Mouse (Mus musculus): ENCODE results near the gene Qtrt2.

Qtrt2 gene

DNA sequence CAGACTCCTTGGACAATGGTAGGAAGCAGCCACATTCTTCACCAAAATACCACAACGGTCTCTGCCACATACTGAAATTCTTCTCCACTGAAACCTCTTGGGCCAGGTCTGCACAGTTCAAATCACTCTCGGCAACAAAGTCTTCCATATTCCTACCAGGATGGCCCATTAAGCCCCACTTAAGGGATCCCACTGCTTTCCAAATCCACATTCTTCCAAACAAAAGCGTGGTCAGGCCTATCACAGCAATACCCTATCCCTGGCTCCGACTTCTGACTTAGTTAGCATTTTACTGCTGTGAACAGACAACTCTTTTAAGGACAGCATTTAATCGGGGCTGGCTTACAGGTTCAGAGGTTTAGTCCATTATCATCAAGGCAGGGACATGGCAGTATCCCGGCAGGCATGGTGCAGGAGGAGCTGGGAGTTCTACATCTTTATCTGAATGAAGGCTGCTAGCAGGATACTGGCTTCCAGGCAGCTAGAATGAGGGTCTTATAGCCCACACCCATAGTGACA lies at the start of gene Qtrt2:
Qtrt2 (minus strand) TSS at position 469 of the 519 bp plus-strand sequence.
- no peak for DNase-seq (ENCODE audit: extremely low spot score, low read depth, low spot score)

DNA sequence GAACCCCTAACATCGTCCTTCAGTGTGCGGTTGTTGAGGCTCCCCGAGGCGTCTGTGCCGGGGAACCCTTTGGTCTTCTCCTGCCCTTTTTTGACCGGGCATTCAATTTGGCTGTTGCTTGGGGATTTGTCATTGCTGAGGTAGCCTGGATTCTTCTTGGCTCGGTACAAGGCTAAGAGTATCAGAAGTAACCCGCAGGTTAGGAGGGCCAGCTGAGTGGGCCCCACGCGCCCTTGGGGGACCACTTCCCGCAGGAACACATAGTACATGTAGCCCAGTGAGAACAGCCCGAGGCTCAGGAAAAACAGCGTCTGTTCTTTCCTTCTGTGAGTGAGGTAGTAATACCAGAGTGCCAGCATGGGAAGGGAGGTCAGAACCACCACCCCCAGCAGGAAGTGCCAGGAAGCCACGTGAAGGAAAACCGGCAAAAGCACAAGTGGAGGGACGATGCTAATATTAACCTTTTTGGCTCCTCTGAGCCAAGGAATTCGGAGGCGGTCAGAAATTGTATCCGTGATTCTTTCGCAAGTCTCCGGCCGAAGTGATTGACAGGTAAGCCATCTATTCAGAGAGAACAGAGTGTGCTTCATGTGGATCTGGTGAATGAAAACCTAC lies 47.1 kb upstream of the Qtrt2 start:
- DNase-seq (ENCODE audit: extremely low spot score, low read depth, low spot score) = no peak

- no peak for DNase-seq (ENCODE audit: extremely low spot score, low read depth, low spot score)
These were observed 46.5 kb upstream of the Qtrt2 start for GRCm38 (mm10) chr16:43973147-43973546.

GRCm38 (mm10) chr16:43972391-43972790 lies 45.8 kb upstream of the Qtrt2 start:
- DNase-seq (ENCODE audit: extremely low spot score, low read depth, low spot score) = no peak

DNA sequence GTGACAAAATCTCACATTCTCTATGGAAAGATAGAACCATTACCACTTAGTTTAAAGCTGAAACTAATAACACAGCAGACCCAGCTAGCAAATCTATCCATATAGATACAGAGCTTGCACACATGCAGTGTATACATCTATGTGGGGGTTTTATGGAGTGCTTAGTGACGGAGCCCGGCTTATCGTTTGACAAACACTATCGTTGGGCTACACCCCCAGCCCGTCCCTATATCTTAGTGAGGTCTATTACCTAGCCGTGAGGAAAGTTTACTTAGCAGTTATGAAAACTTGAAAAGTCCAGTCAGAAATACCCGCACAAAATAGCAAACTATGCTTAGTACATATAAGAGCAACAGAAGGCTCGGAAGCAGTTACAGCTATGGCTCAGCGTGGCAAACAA lies 45.1 kb upstream of the Qtrt2 start:
- no peak for DNase-seq (ENCODE audit: extremely low spot score, low read depth, low spot score)

DNA sequence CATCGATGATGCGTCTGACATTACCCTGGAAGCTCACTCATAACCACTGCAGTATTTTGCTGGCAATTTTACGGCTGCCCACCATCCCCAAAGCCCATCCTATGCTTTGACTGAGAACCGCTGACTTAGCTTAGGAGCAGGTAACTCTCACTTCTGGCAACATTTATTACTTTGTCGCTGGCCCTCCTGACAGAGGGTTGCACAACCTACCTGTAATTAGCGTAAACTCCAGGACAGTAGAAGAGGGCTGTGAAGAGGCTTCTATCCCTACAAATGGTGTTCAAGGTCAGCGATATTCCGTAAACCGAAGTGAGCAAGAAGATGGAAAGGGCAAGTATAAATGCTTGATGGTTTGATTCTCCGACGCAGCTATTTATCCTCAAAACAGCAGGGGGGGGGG lies 44.6 kb upstream of the Qtrt2 start:
- DNase-seq (ENCODE audit: extremely low spot score, low read depth, low spot score) = no peak

DNA sequence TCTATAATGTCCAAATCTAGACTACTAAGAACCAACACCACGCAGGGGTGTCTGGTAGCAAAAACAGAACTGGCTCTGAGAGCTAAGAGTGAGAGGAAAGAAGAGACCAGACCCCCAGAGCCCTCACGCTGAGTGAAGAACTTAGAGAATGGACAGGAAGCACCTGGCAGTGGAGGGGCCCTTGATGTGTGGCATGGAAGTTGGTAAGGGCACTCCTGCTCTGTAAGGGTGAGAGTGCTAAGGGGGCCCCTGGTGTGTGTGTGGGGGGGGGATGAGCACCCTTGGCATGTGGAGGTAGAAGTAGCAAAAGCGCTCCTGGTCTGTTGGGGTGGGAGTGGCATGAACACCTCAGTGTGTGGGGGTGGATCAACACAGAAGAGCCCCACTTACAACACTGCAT lies 43.8 kb upstream of the Qtrt2 start:
- no peak for DNase-seq (ENCODE audit: extremely low spot score, low read depth, low spot score)

- DNase-seq (ENCODE audit: extremely low spot score, low read depth, low spot score) = no peak
These were observed 39.3 kb upstream of the Qtrt2 start for GRCm38 (mm10) chr16:43965781-43966389.

- DNase-seq (ENCODE audit: extremely low spot score, low read depth, low spot score) = no peak
These were observed 37.2 kb upstream of the Qtrt2 start for GRCm38 (mm10) chr16:43963780-43964179.

DNA sequence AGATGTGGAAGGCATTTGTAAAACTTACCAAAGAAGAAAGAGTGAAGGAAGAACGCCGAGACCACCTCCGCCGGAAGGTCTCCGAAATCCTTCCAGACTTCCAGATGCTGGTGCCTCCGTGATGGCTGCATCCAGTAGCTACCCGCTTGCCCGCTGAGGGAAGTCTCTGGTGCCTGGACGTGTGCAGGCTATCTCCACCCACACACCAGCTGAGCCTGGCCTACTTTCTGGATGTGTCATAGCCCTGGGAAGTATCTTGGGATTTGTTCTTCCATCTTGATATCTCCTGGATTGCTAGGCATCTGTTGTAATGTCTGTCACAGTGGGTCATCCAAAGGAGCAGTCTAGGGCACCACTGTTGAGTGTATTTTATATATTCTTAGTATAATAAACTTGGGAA lies 36.7 kb upstream of the Qtrt2 start:
- DNase-seq (ENCODE audit: extremely low spot score, low read depth, low spot score) = no peak

DNA sequence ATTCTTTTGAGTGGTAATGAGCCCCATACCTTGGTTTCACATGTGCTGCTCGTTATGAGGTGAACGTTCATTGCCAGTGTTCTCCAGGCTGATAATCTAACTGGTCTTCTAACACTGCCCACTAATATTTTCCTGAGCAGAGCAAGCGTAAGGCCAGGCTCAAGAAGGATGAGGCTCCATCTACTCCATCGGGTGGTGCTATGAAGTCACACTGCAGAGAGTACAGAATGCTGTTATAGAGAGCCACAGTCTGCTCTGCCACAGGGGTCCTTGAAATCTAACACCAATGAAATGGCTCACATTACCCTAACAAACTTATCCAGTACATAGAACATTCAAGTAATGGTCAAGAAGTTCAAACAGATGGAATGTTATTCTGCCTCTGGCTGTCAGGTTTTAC lies 31.4 kb upstream of the Qtrt2 start:
- DNase-seq (ENCODE audit: extremely low spot score, low read depth, low spot score) = no peak

DNA sequence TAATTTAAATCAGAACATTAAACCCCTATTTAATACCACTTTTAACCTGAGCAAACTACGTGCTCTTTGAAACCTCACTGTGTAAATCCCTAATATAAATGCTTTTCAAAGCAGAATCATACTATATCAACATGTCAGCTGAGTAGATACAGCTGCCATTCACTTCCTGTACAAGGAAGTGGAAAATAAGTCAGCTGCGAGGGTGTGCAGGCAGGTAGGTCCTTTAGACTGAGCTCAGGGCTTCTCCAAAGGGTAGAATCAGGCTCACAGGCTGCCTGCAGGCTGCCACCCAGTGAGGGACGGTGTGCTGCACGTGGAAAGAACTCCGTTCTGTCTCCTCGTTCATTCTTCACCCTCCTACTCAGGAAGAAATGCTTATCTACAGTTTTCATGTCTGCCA lies 28.3 kb upstream of the Qtrt2 start:
- DNase-seq (ENCODE audit: extremely low spot score, low read depth, low spot score) = no peak

DNA sequence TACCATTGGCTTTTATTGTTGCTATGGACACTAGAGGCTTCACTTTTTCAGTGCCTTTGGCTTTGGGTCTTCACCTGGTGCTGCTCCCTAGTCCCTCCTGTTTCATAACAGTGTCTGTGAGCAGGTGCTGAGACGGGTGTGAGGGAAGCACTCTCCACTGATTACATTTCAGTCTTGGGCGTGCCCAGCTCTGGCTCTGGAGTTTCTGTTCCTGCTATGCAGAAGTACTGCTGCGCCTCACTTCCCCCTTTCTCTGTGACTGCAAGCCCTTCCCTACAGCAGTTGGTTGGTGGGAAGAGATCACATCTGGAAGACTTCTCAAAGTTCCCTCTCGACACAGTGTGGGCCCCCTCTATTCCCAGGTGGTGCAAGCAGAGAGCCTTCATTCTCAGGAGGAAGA lies 25.0 kb upstream of the Qtrt2 start:
- no peak for DNase-seq (ENCODE audit: extremely low spot score, low read depth, low spot score)

DNA sequence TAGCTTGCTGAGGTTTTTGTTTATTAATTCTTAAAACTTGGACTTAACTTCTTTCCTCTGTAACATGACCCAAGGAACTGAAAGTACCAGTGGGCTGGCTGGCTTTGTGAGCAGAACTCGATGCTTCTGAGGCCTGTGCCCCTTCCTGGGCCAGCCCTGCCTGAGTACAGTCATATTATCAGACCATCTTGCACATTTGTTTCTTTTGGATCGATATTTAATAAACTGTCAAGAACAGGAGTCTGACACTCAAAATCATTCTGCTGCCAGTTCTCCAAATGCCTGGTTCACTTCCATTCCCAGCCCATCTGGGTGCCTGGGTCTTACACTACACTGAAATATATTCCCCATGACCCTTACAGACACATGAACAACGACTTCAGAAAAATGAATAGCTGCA lies 19.3 kb upstream of the Qtrt2 start:
- DNase-seq (ENCODE audit: extremely low spot score, low read depth, low spot score) = no peak

GRCm38 (mm10) chr16:43945351-43945750 lies 18.7 kb upstream of the Qtrt2 start:
- no peak for DNase-seq (ENCODE audit: extremely low spot score, low read depth, low spot score)

DNA sequence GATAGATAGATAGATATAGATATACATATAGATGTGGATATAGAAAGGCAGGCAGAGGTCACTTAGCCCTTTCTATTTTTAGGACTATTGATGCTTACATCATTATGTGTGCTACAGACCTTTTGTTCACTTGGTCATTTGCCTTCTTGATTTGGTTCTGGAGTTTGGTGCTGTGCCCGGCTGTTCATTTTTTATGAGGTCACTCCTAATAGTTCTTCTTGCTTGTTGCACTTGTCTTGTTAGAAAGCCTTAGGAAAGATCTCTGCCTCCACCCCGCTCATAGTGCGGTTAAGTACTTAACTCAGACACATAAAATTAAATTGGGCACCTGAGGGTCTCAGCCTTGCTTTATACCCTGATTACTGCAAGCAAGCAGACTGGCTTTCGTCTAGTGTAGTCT lies 14.2 kb upstream of the Qtrt2 start:
- no peak for DNase-seq (ENCODE audit: extremely low spot score, low read depth, low spot score)

GRCm38 (mm10) chr16:43935892-43936291 lies 9.3 kb upstream of the Qtrt2 start:
- DNase-seq (ENCODE audit: extremely low spot score, low read depth, low spot score) = no peak

- no peak for DNase-seq (ENCODE audit: extremely low spot score, low read depth, low spot score)
These were observed 8.8 kb upstream of the Qtrt2 start for GRCm38 (mm10) chr16:43935367-43935766.

DNA sequence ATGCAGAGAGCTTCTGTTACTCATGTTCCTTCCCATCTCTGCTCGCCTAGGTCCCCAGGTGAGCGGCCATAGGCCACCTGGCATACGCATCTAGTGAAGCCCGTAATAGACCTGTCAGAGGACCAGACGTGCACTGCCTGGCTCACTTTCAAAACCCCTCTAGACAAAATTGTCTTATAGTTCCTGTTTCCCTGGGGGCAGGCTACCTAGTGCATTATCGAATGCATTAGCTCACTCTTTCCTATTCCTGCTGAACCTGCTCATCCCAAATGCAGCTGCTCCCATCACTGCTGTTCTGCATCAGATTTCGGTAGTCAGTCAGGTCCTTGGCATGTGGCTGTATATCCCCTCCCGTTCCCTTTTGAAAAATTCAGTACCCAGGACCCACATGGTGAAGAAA lies 8.2 kb upstream of the Qtrt2 start:
- no peak for DNase-seq (ENCODE audit: extremely low spot score, low read depth, low spot score)

- no peak for DNase-seq (ENCODE audit: extremely low spot score, low read depth, low spot score)
These were observed 6.4 kb upstream of the Qtrt2 start for GRCm38 (mm10) chr16:43933041-43933440.

DNA sequence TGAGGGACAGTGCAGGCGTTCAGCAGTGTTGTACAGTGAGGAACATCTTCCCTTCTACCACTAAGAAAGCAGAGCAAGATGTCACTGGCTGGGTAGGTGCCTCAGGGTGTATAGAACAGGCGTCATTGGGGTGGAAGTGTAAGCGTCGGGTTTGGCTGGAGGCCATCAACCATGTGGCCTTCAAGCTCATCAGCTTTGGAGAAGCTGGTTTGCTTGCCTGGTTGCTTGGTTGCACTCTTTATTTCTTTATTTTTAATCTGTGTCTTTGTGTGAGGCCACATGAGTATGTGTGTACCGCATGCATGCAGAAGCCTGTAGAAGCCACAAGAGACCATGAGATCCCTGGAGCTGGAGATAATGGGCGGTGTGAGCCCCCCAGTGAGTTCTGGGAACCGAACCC lies 5.7 kb upstream of the Qtrt2 start:
- DNase-seq (ENCODE audit: extremely low spot score, low read depth, low spot score) = no peak

- no peak for DNase-seq (ENCODE audit: extremely low spot score, low read depth, low spot score)
These were observed 4.9 kb upstream of the Qtrt2 start for GRCm38 (mm10) chr16:43931502-43931901.

GRCm38 (mm10) chr16:43930577-43930976 lies 4.0 kb upstream of the Qtrt2 start:
- DNase-seq (ENCODE audit: extremely low spot score, low read depth, low spot score) = no peak

All from hindlimb bud, embryonic 11.5 days (tissue).